Mouse (Mus musculus) urinary bladder, postnatal 4 days (tissue): Measurements from ENCODE around the gene Paqr3.

Experiments
- DNase-seq, 2 experiments: peaks; one replicate each; pipeline ENCODE4 v3.0.0; 2021 to 2022; ENCODE audit warnings: low spot score in 2 of 2

Gene Paqr3

GRCm38 (mm10) chr5:97111207-97111910 is at the start of gene Paqr3:
Gene Paqr3 (minus strand): TSS chr5:97111596.
- peak; percentile 95 to 97 for DNase-seq

GRCm38 (mm10) chr5:97154688-97155087 is 43.3 kb upstream of the Paqr3 start:
- DNase-seq, result no peak

- DNase-seq, result no peak
These were observed 23.9 kb upstream of the Paqr3 start for GRCm38 (mm10) chr5:97135331-97135730.

- DNase-seq, result no peak
These were observed 18.2 kb upstream of the Paqr3 start for GRCm38 (mm10) chr5:97129589-97129988.

- DNase-seq, result no peak
These were observed 17.1 kb upstream of the Paqr3 start for GRCm38 (mm10) chr5:97128242-97129226.

GRCm38 (mm10) chr5:97127284-97127683 is 15.9 kb upstream of the Paqr3 start:
- DNase-seq, result no peak

GRCm38 (mm10) chr5:97126005-97126404 is 14.6 kb upstream of the Paqr3 start:
- DNase-seq, result no peak

- DNase-seq, result no peak
These were observed 14.1 kb upstream of the Paqr3 start for GRCm38 (mm10) chr5:97125459-97125970.

GRCm38 (mm10) chr5:97124977-97125376 is 13.6 kb upstream of the Paqr3 start:
- DNase-seq, result no peak

- no peak for DNase-seq
These were observed 699 bp downstream of the Paqr3 start for GRCm38 (mm10) chr5:97110697-97111096.

GRCm38 (mm10) chr5:97110133-97110532 is 1.3 kb downstream of the Paqr3 start:
- DNase-seq, result no peak

GRCm38 (mm10) chr5:97108333-97108732 is 3.1 kb downstream of the Paqr3 start:
- DNase-seq, result no peak

GRCm38 (mm10) chr5:97099954-97100353 is 11.4 kb downstream of the Paqr3 start:
- DNase-seq, result no peak

GRCm38 (mm10) chr5:97097631-97098041 is 13.8 kb downstream of the Paqr3 start:
- DNase-seq, result no peak

GRCm38 (mm10) chr5:97095335-97095734 is 16.1 kb downstream of the Paqr3 start:
- DNase-seq, result no peak

GRCm38 (mm10) chr5:97092970-97093369 is 18.4 kb downstream of the Paqr3 start:
- DNase-seq, result no peak

- peak in 1 of 2 experiments; percentile 41 for DNase-seq
These were observed 21.2 kb downstream of the Paqr3 start for GRCm38 (mm10) chr5:97090034-97090784.

- DNase-seq, result no peak
These were observed 22.0 kb downstream of the Paqr3 start for GRCm38 (mm10) chr5:97089426-97089825.

GRCm38 (mm10) chr5:97088231-97088630 is 23.2 kb downstream of the Paqr3 start:
- DNase-seq, result peak in 1 of 2 experiments; percentile 43

GRCm38 (mm10) chr5:97087746-97088145 is 23.6 kb downstream of the Paqr3 start:
- DNase-seq, result peak in 1 of 2 experiments; percentile 51

- DNase-seq, result peak in 1 of 2 experiments; percentile 61
These were observed 24.3 kb downstream of the Paqr3 start for GRCm38 (mm10) chr5:97087030-97087630.
